Mouse (Mus musculus): ENCODE data around the gene Bbs7. TPM values are rescaled to one million over a fixed set of nuclear protein-coding genes. Genes with fewer than 3 reads are reported as not detected.
"Not testable (repeated sequence)": the region's sequence is repeated elsewhere in the genome, so short reads cannot be mapped to it uniquely, and the experiment has no call there.

Gene Bbs7
- polyA plus RNA-seq, 1 experiment from 2014 or later = 23.4 TPM

GRCm38 (mm10) chr3:36613908-36614255, 605 bp upstream of the Bbs7 start:
- 77% methylated on average over 5 of the region's 5 CpGs for WGBS
- Histone ChIP-seq H3K4me3 (ENCODE audit: low read depth, low read length) (no peak overlapping the region), H3K9ac (ENCODE audit: low read length) (no peak overlapping the region), H3K27ac (ENCODE audit: low read depth, low read length) (no peak overlapping the region), H3K4me2 (ENCODE audit: low read depth, low read length, severe bottlenecking) (no peak overlapping the region; the same call in 1 of the 2 replicates), H3K9me3 (ENCODE audit: control insufficient read depth, low read length) (no peaks in the 10 kb centered on the region), H3K36me3 (ENCODE audit: control insufficient read depth, insufficient read depth, low read length) (no peaks in the 10 kb centered on the region), H3K4me1 (replicated peaks; ENCODE audit: control insufficient read depth, insufficient read depth, low read length) (peaks cover 2% of the 10 kb centered on the region; the same call in 1 of the 2 replicates), H3K27me3 (ENCODE audit: control insufficient read depth, insufficient read depth, low read length) (no peaks in the 10 kb centered on the region)
- DNase-seq (ENCODE audit: low spot score) (no peak), ATAC-seq (replicated peaks; ENCODE audit: low FRiP score) (no peak)

- H3K36me3 ChIP-seq (ENCODE audit: control insufficient read depth, insufficient read depth, low read length) = no peaks in the 10 kb centered on the region
- H3K4me3 ChIP-seq (ENCODE audit: low read depth, low read length) = peak overlapping the region; percentile 56
- DNase-seq (ENCODE audit: low spot score) = no peak
- H3K4me2 ChIP-seq (ENCODE audit: low read depth, low read length, severe bottlenecking) = peak overlapping the region; percentile 58
- no peaks in the 10 kb centered on the region for H3K27me3 ChIP-seq (ENCODE audit: control insufficient read depth, insufficient read depth, low read length)
- no peaks in the 10 kb centered on the region for H3K9me3 ChIP-seq (ENCODE audit: control insufficient read depth, low read length)
- WGBS = 5% methylated on average over 6 of the region's 6 CpGs
- peak overlapping the region; percentile 72 for H3K9ac ChIP-seq (ENCODE audit: low read length)
- 0 out of 2 replicates have a peak, but pooled peaks have one; percentile 3 for ATAC-seq (replicated peaks; ENCODE audit: low FRiP score)
- no peak overlapping the region for H3K27ac ChIP-seq (ENCODE audit: low read depth, low read length)
- peaks cover 2% of the 10 kb centered on the region; the same call in 1 of the 2 replicates for H3K4me1 ChIP-seq (replicated peaks; ENCODE audit: control insufficient read depth, insufficient read depth, low read length)
Observed at GRCm38 (mm10) chr3:36612687-36613086, 590 bp downstream of the Bbs7 start.

- H3K9ac ChIP-seq (ENCODE audit: low read length) = no peak overlapping the region
- WGBS = 83% methylated on average over 7 of the region's 7 CpGs
- no peak overlapping the region for H3K4me2 ChIP-seq (ENCODE audit: low read depth, low read length, severe bottlenecking)
- no peak overlapping the region for H3K27ac ChIP-seq (ENCODE audit: low read depth, low read length)
- no peak for DNase-seq (ENCODE audit: low spot score)
- no peak overlapping the region for H3K4me3 ChIP-seq (ENCODE audit: low read depth, low read length)
- no peaks in the 10 kb centered on the region for H3K9me3 ChIP-seq (ENCODE audit: control insufficient read depth, low read length)
- no peaks in the 10 kb centered on the region for H3K27me3 ChIP-seq (ENCODE audit: control insufficient read depth, insufficient read depth, low read length)
- no peak for ATAC-seq (replicated peaks; ENCODE audit: low FRiP score)
- no peaks in the 10 kb centered on the region for H3K36me3 ChIP-seq (ENCODE audit: control insufficient read depth, insufficient read depth, low read length)
- no peaks in the 10 kb centered on the region for H3K4me1 ChIP-seq (replicated peaks; ENCODE audit: control insufficient read depth, insufficient read depth, low read length)
Observed at GRCm38 (mm10) chr3:36605894-36606783, 7.1 kb downstream of the Bbs7 start.

- H3K9ac ChIP-seq (ENCODE audit: low read length); H3K27me3 ChIP-seq (ENCODE audit: control insufficient read depth, insufficient read depth, low read length); H3K4me1 ChIP-seq (replicated peaks; ENCODE audit: control insufficient read depth, insufficient read depth, low read length); DNase-seq (ENCODE audit: low spot score); H3K4me3 ChIP-seq (ENCODE audit: low read depth, low read length); H3K36me3 ChIP-seq (ENCODE audit: control insufficient read depth, insufficient read depth, low read length); H3K4me2 ChIP-seq (ENCODE audit: low read depth, low read length, severe bottlenecking); H3K9me3 ChIP-seq (ENCODE audit: control insufficient read depth, low read length); ATAC-seq (replicated peaks; ENCODE audit: low FRiP score); H3K27ac ChIP-seq (ENCODE audit: low read depth, low read length): not testable (repeated sequence)
- WGBS = 91% methylated on average over 9 of the region's 9 CpGs
Observed at GRCm38 (mm10) chr3:36599773-36600172, 13.5 kb downstream of the Bbs7 start.

- Histone ChIP-seq H3K4me3 (ENCODE audit: low read depth, low read length) (no peak overlapping the region), H3K4me2 (ENCODE audit: low read depth, low read length, severe bottlenecking) (no peak overlapping the region), H3K9me3 (ENCODE audit: control insufficient read depth, low read length) (no peaks in the 10 kb centered on the region), H3K4me1 (replicated peaks; ENCODE audit: control insufficient read depth, insufficient read depth, low read length) (no peaks in the 10 kb centered on the region), H3K27ac (ENCODE audit: low read depth, low read length) (no peak overlapping the region), H3K36me3 (ENCODE audit: control insufficient read depth, insufficient read depth, low read length) (no peaks in the 10 kb centered on the region), H3K27me3 (ENCODE audit: control insufficient read depth, insufficient read depth, low read length) (no peaks in the 10 kb centered on the region), H3K9ac (ENCODE audit: low read length) (no peak overlapping the region)
- WGBS = 86% methylated on average over 3 of the region's 3 CpGs
- ATAC-seq (replicated peaks; ENCODE audit: low FRiP score) = no peak
- DNase-seq (ENCODE audit: low spot score) = no peak
Observed at GRCm38 (mm10) chr3:36598811-36599210, 14.5 kb downstream of the Bbs7 start.

GRCm38 (mm10) chr3:36571827-36572378, 41.4 kb downstream of the Bbs7 start, which contains the start of gene Ccna2:
Ccna2 (minus strand) TSS chr3:36572150.
- no peaks in the 10 kb centered on the region for H3K27me3 ChIP-seq (ENCODE audit: control insufficient read depth, insufficient read depth, low read length)
- peaks cover 14% of the 10 kb centered on the region for H3K36me3 ChIP-seq (ENCODE audit: control insufficient read depth, insufficient read depth, low read length)
- DNase-seq (ENCODE audit: low spot score) (peak; percentile 100), ATAC-seq (replicated peaks; ENCODE audit: low FRiP score) (peak; percentile 99)
- peak within 1 kb of the TSS; percentile 76 for H3K27ac ChIP-seq (ENCODE audit: low read depth, low read length)
- WGBS = under 1% methylated on average over 60 of the region's 60 CpGs
- H3K9ac ChIP-seq (ENCODE audit: low read length) = peak within 1 kb of the TSS; percentile 95
- H3K9me3 ChIP-seq (ENCODE audit: control insufficient read depth, low read length) = no peaks in the 10 kb centered on the region
- peak within 1 kb of the TSS; percentile 78 for H3K4me2 ChIP-seq (ENCODE audit: low read depth, low read length, severe bottlenecking)
- peak within 1 kb of the TSS; percentile 87 for H3K4me3 ChIP-seq (ENCODE audit: low read depth, low read length)
- H3K4me1 ChIP-seq (replicated peaks; ENCODE audit: control insufficient read depth, insufficient read depth, low read length) = peaks cover 9% of the 10 kb centered on the region; the same call in 1 of the 2 replicates

GRCm38 (mm10) chr3:36571361-36571826, 41.9 kb downstream of the Bbs7 start:
- Histone ChIP-seq H3K4me2 (ENCODE audit: low read depth, low read length, severe bottlenecking) (peak overlapping the region; percentile 78), H3K36me3 (ENCODE audit: control insufficient read depth, insufficient read depth, low read length) (peaks cover 19% of the 10 kb centered on the region), H3K9me3 (ENCODE audit: control insufficient read depth, low read length) (no peaks in the 10 kb centered on the region), H3K4me1 (replicated peaks; ENCODE audit: control insufficient read depth, insufficient read depth, low read length) (peaks cover 9% of the 10 kb centered on the region; the same call in 1 of the 2 replicates), H3K27me3 (ENCODE audit: control insufficient read depth, insufficient read depth, low read length) (no peaks in the 10 kb centered on the region), H3K9ac (ENCODE audit: low read length) (peak overlapping the region; percentile 95), H3K4me3 (ENCODE audit: low read depth, low read length) (peak overlapping the region; percentile 87), H3K27ac (ENCODE audit: low read depth, low read length) (peak overlapping the region; percentile 76)
- WGBS = under 1% methylated on average over 46 of the region's 46 CpGs
- ATAC-seq (replicated peaks; ENCODE audit: low FRiP score) (no peak; the same call in none of the 2 replicates), DNase-seq (ENCODE audit: low spot score) (no peak)

GRCm38 (mm10) chr3:36569836-36570235, 43.4 kb downstream of the Bbs7 start:
- DNase-seq (ENCODE audit: low spot score) = no peak
- 91% methylated on average over 5 of the region's 5 CpGs for WGBS
- Histone ChIP-seq H3K36me3 (ENCODE audit: control insufficient read depth, insufficient read depth, low read length) (peaks cover 20% of the 10 kb centered on the region), H3K27me3 (ENCODE audit: control insufficient read depth, insufficient read depth, low read length) (no peaks in the 10 kb centered on the region), H3K9me3 (ENCODE audit: control insufficient read depth, low read length) (no peaks in the 10 kb centered on the region), H3K27ac (ENCODE audit: low read depth, low read length) (no peak overlapping the region), H3K4me3 (ENCODE audit: low read depth, low read length) (peak overlapping the region; percentile 87), H3K9ac (ENCODE audit: low read length) (peak overlapping the region; percentile 95), H3K4me1 (replicated peaks; ENCODE audit: control insufficient read depth, insufficient read depth, low read length) (peaks cover 9% of the 10 kb centered on the region; the same call in 1 of the 2 replicates), H3K4me2 (ENCODE audit: low read depth, low read length, severe bottlenecking) (peak overlapping the region; percentile 78)
- ATAC-seq (replicated peaks; ENCODE audit: low FRiP score) = no peak
